Mouse (Mus musculus) urinary bladder, adult 2 months (tissue): ENCODE results near the gene Ppp1ca. TPM values are rescaled to one million over a fixed set of nuclear protein-coding genes. Genes with fewer than 3 reads are reported as not detected.

Experiments
- DNase-seq: peaks from one replicate; pipeline ENCODE4 v3.0.0; 2022; ENCODE audit warnings: low spot score
- polyA plus RNA-seq: library from polyadenylated mRNA; depleted of rRNA; stranded (reverse); fragments of >200 nt; gene quantifications from 2 replicates; pipeline ENCODE4 v1.2.3, GENCODE M21; 2012; rRNA removed

The Ppp1ca gene
- polyA plus RNA-seq, 1 experiment = 304 TPM

GRCm38 (mm10) chr19:4231253-4232185 is 39.7 kb downstream of the Ppp1ca start, which contains the start of gene Pold4:
Gene Pold4, plus strand, starts transcription at chr19:4231899.
- DNase-seq = peak; percentile 77

GRCm38 (mm10) chr19:4232186-4232572 is 40.3 kb downstream of the Ppp1ca start:
- no peak for DNase-seq

GRCm38 (mm10) chr19:4232651-4233050 is 40.8 kb downstream of the Ppp1ca start:
- no peak for DNase-seq

- no peak for DNase-seq
These were observed 42.7 kb downstream of the Ppp1ca start for GRCm38 (mm10) chr19:4234548-4234947.

GRCm38 (mm10) chr19:4240247-4240668 is 48.4 kb downstream of the Ppp1ca start:
- no peak for DNase-seq

- no peak for DNase-seq
These were observed 50.6 kb downstream of the Ppp1ca start for GRCm38 (mm10) chr19:4242416-4242815.

- DNase-seq = no peak
These were observed 52.9 kb downstream of the Ppp1ca start for GRCm38 (mm10) chr19:4244775-4245174.

Other genes starting within 250 kb of the Ppp1ca start
- 0.73 and 0.78 TPM in 2 replicates for gene Aldh3b3, start 233.4 kb upstream of the Ppp1ca start, polyA plus RNA-seq
- gene Aldh3b2, start 219.7 kb upstream of the Ppp1ca start, polyA plus RNA-seq = 108 and 135 TPM in 2 replicates
- gene Acy3, start 205.5 kb upstream of the Ppp1ca start, polyA plus RNA-seq = 13.0 and 15.0 TPM in 2 replicates
- gene Tbx10, start 199.3 kb upstream of the Ppp1ca start, polyA plus RNA-seq = 0.03 TPM in 1 of 2 replicates, not detected in the other
- 5.1 and 7.5 TPM in 2 replicates for gene Nudt8, start 191.5 kb upstream of the Ppp1ca start, polyA plus RNA-seq
- 3.2 and 3.6 TPM in 2 replicates for gene Gm49405, start 191.4 kb upstream of the Ppp1ca start, polyA plus RNA-seq
- gene Doc2g, start 188.8 kb upstream of the Ppp1ca start, polyA plus RNA-seq = 9.9 and 11.1 TPM in 2 replicates
- gene Ndufv1, start 179.3 kb upstream of the Ppp1ca start, polyA plus RNA-seq = 157 and 167 TPM in 2 replicates
- 582 and 591 TPM in 2 replicates for gene Gstp1, start 154.1 kb upstream of the Ppp1ca start, polyA plus RNA-seq
- gene Gstp2, start 146.0 kb upstream of the Ppp1ca start, polyA plus RNA-seq = 69.1 and 69.5 TPM in 2 replicates
- gene Gstp3, start 132.5 kb upstream of the Ppp1ca start, polyA plus RNA-seq = 5.5 and 7.1 TPM in 2 replicates
- not detected in 2 replicates for gene Cabp2, start 110.5 kb upstream of the Ppp1ca start, polyA plus RNA-seq
- gene Cdk2ap2, start 94.9 kb upstream of the Ppp1ca start, polyA plus RNA-seq = 74.4 and 89.6 TPM in 2 replicates
- gene Pitpnm1, start 92.1 kb upstream of the Ppp1ca start, polyA plus RNA-seq = 44.1 and 45.2 TPM in 2 replicates
- gene Aip, start 66.2 kb upstream of the Ppp1ca start, polyA plus RNA-seq = 154 and 160 TPM in 2 replicates
- 0.04 and 0.10 TPM in 2 replicates for gene Gpr152, start 52.3 kb upstream of the Ppp1ca start, polyA plus RNA-seq
- gene Cabp4, start 48.0 kb upstream of the Ppp1ca start, polyA plus RNA-seq = 0.30 and 0.31 TPM in 2 replicates
- gene Coro1b, start 43.4 kb upstream of the Ppp1ca start, polyA plus RNA-seq = 243 and 277 TPM in 2 replicates
- 4.2 and 4.4 TPM in 2 replicates for gene Ptprcap, start 38.5 kb upstream of the Ppp1ca start, polyA plus RNA-seq
- 42.6 and 51.9 TPM in 2 replicates for gene Rps6kb2, start 28.7 kb upstream of the Ppp1ca start, polyA plus RNA-seq
- 18.7 and 21.7 TPM in 2 replicates for gene Carns1, start 16.6 kb upstream of the Ppp1ca start, polyA plus RNA-seq
- gene Tbc1d10c, start 781 bp upstream of the Ppp1ca start, polyA plus RNA-seq = 2.9 and 3.9 TPM in 2 replicates
- 19.2 and 23.2 TPM in 2 replicates for gene Rad9a, start 9.6 kb downstream of the Ppp1ca start, polyA plus RNA-seq
- 10.8 and 13.1 TPM in 2 replicates for gene Clcf1, start 22.2 kb downstream of the Ppp1ca start, polyA plus RNA-seq
- not detected in 2 replicates for gene AC109138.7, start 22.3 kb downstream of the Ppp1ca start, polyA plus RNA-seq
- gene Pold4, start 39.8 kb downstream of the Ppp1ca start, polyA plus RNA-seq = 76.4 and 82.1 TPM in 2 replicates
- 83.3 and 90.8 TPM in 2 replicates for gene Ssh3, start 77.1 kb downstream of the Ppp1ca start, polyA plus RNA-seq
- gene Ankrd13d, start 91.1 kb downstream of the Ppp1ca start, polyA plus RNA-seq = 13.6 and 18.6 TPM in 2 replicates
- 69.4 and 74.6 TPM in 2 replicates for gene Grk2, start 114.2 kb downstream of the Ppp1ca start, polyA plus RNA-seq
- 63.5 and 67.8 TPM in 2 replicates for gene Kdm2a, start 206.2 kb downstream of the Ppp1ca start, polyA plus RNA-seq
- 15.0 and 18.7 TPM in 2 replicates for gene Rhod, start 247.4 kb downstream of the Ppp1ca start, polyA plus RNA-seq